Mouse (Mus musculus): Measurements from ENCODE around the gene Zfyve19. TPM values are rescaled to one million over a fixed set of nuclear protein-coding genes. Genes with fewer than 3 reads are reported as not detected.

Zfyve19 gene
- 51.6 and 55.2 TPM in 2 replicates for polyA plus RNA-seq (2015; fragmentation: Nextera tagmentation; extraction: Ambion mirVana)

DNA sequence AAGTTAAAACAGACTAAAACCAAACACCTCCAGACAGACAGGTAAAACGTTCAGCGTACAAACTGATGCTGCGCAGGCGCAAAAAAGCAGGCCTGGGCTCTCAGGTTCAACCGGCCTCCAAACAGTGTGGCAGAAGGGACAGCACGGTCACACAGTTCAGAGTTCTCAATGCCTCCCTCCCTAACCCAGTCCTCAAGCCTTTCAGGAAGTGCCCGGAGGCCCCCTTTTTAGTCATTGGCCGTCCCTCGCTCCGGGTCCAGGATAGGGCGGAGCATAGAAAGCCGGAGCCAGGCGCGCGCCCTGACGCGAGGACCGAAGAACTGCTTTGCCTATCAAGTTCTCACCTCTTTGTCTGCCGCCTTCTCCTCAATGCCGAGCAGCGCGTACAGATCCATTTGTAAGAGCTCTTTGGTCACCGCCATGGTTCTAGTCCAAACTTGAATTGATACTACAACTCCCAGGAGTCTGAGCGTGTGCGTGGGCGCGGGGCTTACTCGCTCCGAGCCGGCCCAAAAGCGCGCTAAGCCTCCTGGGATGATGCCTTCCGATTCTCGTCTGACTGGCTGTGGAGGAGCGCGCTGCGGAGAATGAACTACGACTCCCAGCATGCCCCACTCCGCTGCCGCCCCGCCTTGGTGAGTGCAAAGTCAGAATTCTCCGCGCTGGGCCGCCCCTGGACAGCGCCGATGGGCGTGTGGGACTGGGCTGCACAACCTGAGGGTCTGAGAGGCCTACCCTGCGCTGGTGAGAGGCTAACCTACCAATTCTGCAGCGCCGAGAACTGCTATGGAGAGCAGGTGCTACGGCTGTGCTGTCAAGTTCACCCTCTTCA lies at the start of gene Zfyve19, which contains the start of gene Dnajc17:
Zfyve19 (plus strand) TSS at position 274 of the 832 bp plus-strand sequence.
Dnajc17 (minus strand) TSS at position 452 of the 832 bp plus-strand sequence.
- Histone ChIP-seq H3K4me2 (ENCODE audit: low read depth, low read length) (peak within 1 kb of the TSS; percentile 78), H3K27ac (ENCODE audit: low read length) (peak within 1 kb of the TSS; percentile 95), H3K4me3 (replicated peaks; ENCODE audit: low read length) (peak within 1 kb of the TSS; percentile 89), H3K4me1 (ENCODE audit: control insufficient read depth, insufficient read depth, low read length) (peaks cover 7% of the 10 kb centered on the region; the same call in 1 of the 2 replicates), H3K9me3 (replicated peaks; ENCODE audit: control insufficient read depth, low read length) (no peaks in the 10 kb centered on the region), H3K27me3 (ENCODE audit: control insufficient read depth, insufficient read depth, low read length) (no peaks in the 10 kb centered on the region), H3K36me3 (ENCODE audit: control insufficient read depth, insufficient read depth, low read length) (peaks cover 8% of the 10 kb centered on the region), H3K9ac (ENCODE audit: low read length) (peak within 1 kb of the TSS; percentile 91)
- ATAC-seq (ENCODE audit: insufficient read depth, low FRiP score) = peak; percentile 97
- under 1% methylated on average over 51 of the region's 51 CpGs for WGBS

DNA sequence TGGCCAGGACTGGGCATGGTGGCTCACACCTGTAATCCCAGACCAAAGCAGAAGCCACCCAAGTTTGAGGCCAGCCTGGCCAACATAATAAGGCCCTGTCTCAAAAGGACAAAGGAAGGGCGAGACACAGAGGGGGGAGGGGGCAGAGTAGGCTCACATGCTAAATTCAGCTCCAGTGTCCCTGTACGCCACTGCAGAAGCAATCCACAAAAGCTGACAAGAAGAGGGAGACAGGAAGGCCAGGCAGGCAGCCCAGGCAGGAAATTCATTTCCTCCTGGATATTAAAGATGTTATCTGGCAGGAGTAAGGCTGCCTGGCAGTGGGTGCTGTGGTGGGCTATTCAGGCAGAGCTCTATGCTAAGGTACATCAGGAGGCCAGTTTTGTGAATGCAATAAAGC lies 47.2 kb upstream of the Zfyve19 start:
- Histone ChIP-seq H3K27ac (ENCODE audit: low read length) (no peak overlapping the region), H3K4me3 (replicated peaks; ENCODE audit: low read length) (no peak overlapping the region), H3K36me3 (ENCODE audit: control insufficient read depth, insufficient read depth, low read length) (no peaks in the 10 kb centered on the region), H3K27me3 (ENCODE audit: control insufficient read depth, insufficient read depth, low read length) (no peaks in the 10 kb centered on the region), H3K9ac (ENCODE audit: low read length) (no peak overlapping the region), H3K4me2 (ENCODE audit: low read depth, low read length) (no peak overlapping the region), H3K9me3 (replicated peaks; ENCODE audit: control insufficient read depth, low read length) (no peaks in the 10 kb centered on the region), H3K4me1 (ENCODE audit: control insufficient read depth, insufficient read depth, low read length) (no peaks in the 10 kb centered on the region; the same call in 1 of the 2 replicates)
- ATAC-seq (ENCODE audit: insufficient read depth, low FRiP score) = no peak
- WGBS = 51% methylated on average over 2 of the region's 2 CpGs

DNA sequence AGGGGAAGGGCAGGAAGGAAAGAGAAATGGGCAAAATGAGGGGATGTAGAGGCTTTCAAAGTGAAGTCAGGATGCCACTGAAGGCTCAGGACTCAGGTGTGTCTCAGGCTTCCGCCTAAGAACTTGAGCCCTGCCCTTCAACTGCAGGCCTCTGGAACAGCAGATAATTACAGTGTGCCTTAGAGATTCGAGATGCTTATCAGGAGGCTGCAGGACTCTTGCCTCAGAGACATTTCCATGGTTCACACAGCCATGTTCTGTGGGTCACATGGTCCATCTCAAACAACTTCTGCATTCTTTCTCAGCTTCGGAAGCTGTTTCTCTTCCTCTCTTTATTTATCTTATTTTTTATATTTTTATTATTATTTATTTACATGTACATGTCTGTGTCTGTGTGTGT lies 45.3 kb upstream of the Zfyve19 start:
- Histone ChIP-seq H3K27me3 (ENCODE audit: control insufficient read depth, insufficient read depth, low read length) (no peaks in the 10 kb centered on the region), H3K9me3 (replicated peaks; ENCODE audit: control insufficient read depth, low read length) (no peaks in the 10 kb centered on the region), H3K4me2 (ENCODE audit: low read depth, low read length) (no peak overlapping the region), H3K4me3 (replicated peaks; ENCODE audit: low read length) (no peak overlapping the region), H3K36me3 (ENCODE audit: control insufficient read depth, insufficient read depth, low read length) (no peaks in the 10 kb centered on the region), H3K9ac (ENCODE audit: low read length) (no peak overlapping the region), H3K27ac (ENCODE audit: low read length) (no peak overlapping the region), H3K4me1 (ENCODE audit: control insufficient read depth, insufficient read depth, low read length) (peaks cover 8% of the 10 kb centered on the region)
- ATAC-seq (ENCODE audit: insufficient read depth, low FRiP score) = no peak
- 46% methylated on average over 3 of the region's 3 CpGs for WGBS

DNA sequence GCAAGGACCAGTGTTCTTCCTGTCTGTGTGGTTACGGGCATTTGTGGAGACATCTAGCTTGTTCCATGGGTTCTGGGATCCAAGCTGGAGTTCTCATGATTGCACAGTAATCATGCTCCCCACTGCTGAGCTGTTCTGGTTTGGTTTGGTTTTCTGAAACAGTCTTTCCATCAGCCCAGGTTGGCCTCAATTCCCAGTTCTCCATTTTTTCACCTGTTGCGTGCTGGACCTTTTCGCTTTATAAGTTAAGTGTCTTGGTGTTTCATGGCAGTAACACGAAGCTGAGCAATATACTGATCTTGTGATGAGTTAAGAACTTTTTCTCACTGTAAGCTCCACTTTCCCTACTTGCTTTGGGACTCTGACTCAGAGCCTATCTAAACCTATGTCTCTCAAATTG lies 44.4 kb upstream of the Zfyve19 start:
- 88% methylated on average over 4 of the region's 4 CpGs for WGBS
- Histone ChIP-seq H3K27ac (ENCODE audit: low read length) (no peak overlapping the region), H3K4me3 (replicated peaks; ENCODE audit: low read length) (no peak overlapping the region), H3K4me1 (ENCODE audit: control insufficient read depth, insufficient read depth, low read length) (peaks cover 8% of the 10 kb centered on the region), H3K4me2 (ENCODE audit: low read depth, low read length) (no peak overlapping the region), H3K9me3 (replicated peaks; ENCODE audit: control insufficient read depth, low read length) (no peaks in the 10 kb centered on the region), H3K9ac (ENCODE audit: low read length) (no peak overlapping the region), H3K36me3 (ENCODE audit: control insufficient read depth, insufficient read depth, low read length) (no peaks in the 10 kb centered on the region), H3K27me3 (ENCODE audit: control insufficient read depth, insufficient read depth, low read length) (no peaks in the 10 kb centered on the region)
- ATAC-seq (ENCODE audit: insufficient read depth, low FRiP score) = no peak

DNA sequence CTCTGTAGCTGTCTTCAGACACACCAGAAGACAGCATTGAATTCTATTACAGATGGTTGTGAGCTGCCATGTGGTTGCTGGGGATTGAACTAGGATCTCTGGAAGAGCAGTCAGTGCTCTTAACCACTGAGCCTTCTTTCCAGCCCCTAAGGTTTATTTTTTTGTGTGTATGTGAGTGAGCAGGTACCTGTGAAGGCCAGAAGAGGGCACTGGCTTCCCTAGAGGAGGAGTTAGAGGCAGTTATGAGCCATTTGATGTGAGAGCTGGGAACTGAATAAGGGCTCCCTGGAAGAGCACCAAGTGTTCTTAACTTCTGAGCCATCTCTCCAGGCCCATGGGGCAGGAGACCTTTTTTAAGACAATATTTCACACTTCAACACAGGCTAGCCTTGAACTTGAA lies 43.0 kb upstream of the Zfyve19 start:
- ATAC-seq (ENCODE audit: insufficient read depth, low FRiP score) = no peak
- peaks cover 8% of the 10 kb centered on the region for H3K4me1 ChIP-seq (ENCODE audit: control insufficient read depth, insufficient read depth, low read length)
- H3K4me3 ChIP-seq (replicated peaks; ENCODE audit: low read length) = no peak overlapping the region
- no peaks in the 10 kb centered on the region for H3K27me3 ChIP-seq (ENCODE audit: control insufficient read depth, insufficient read depth, low read length)
- H3K4me2 ChIP-seq (ENCODE audit: low read depth, low read length) = no peak overlapping the region
- no peaks in the 10 kb centered on the region for H3K36me3 ChIP-seq (ENCODE audit: control insufficient read depth, insufficient read depth, low read length)
- no peak overlapping the region for H3K27ac ChIP-seq (ENCODE audit: low read length)
- H3K9ac ChIP-seq (ENCODE audit: low read length) = no peak overlapping the region
- H3K9me3 ChIP-seq (replicated peaks; ENCODE audit: control insufficient read depth, low read length) = no peaks in the 10 kb centered on the region

DNA sequence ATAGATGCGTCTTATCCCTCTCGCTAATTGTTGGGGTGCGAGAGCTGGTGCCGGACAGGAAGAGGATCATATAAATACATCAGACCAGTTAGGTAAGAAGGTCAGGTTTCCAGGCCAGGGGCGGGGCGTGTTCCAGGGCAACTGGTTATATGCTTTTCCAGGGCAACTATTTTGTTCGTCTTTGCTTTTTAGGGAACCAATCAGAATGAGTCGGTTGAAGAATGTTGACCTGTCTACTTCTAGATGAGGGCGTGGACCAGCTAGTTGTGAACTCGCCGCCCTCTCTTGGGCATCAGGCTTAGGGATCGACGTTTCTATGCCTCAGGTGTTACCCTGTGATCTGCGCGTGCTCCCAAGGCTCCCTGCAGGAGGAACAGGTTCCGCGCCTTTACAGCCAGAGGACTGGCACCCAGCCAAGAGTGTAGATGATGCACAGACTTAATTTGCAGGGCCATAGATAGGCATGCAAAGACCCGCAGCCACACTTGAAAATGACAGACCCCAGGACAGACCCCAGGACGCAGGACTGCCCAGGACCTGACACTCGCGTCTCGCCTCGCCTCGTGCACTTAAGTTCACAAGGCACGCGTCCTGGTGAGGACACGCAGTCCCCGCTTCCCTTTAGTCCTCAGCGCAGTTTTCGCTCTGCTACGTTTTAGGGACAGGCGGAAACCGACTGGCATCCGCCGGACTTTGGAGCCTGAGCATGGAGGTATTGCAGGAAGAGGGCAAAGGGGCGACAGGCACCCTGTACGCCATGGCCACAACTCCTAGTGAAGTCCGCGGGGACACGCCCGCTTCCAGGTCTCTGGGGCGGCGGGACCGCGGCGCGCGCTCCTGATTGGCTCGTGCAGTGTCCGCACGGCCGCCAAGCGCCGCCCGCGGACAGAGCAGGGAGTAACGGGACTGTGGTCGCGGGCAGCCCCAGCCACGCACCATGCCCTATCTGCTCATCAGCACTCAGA lies 41.2 kb upstream of the Zfyve19 start, which contains the start of gene Gchfr:
Gchfr (plus strand) TSS at position 873 of the 965 bp plus-strand sequence.
- under 1% methylated on average over 60 of the region's 60 CpGs for WGBS
- peak; percentile 81 for ATAC-seq (ENCODE audit: insufficient read depth, low FRiP score)
- peak within 1 kb of the TSS; percentile 100 for H3K4me2 ChIP-seq (ENCODE audit: low read depth, low read length)
- no peaks in the 10 kb centered on the region; the same call in 1 of the 2 replicates for H3K36me3 ChIP-seq (ENCODE audit: control insufficient read depth, insufficient read depth, low read length)
- H3K4me3 ChIP-seq (replicated peaks; ENCODE audit: low read length) = peak within 1 kb of the TSS; percentile 63
- H3K27ac ChIP-seq (ENCODE audit: low read length) = peak within 1 kb of the TSS; percentile 16; the same call in 1 of the 2 replicates
- H3K9me3 ChIP-seq (replicated peaks; ENCODE audit: control insufficient read depth, low read length) = no peaks in the 10 kb centered on the region
- H3K9ac ChIP-seq (ENCODE audit: low read length) = peak within 1 kb of the TSS; percentile 67
- no peaks in the 10 kb centered on the region for H3K27me3 ChIP-seq (ENCODE audit: control insufficient read depth, insufficient read depth, low read length)
- peaks cover 8% of the 10 kb centered on the region for H3K4me1 ChIP-seq (ENCODE audit: control insufficient read depth, insufficient read depth, low read length)

DNA sequence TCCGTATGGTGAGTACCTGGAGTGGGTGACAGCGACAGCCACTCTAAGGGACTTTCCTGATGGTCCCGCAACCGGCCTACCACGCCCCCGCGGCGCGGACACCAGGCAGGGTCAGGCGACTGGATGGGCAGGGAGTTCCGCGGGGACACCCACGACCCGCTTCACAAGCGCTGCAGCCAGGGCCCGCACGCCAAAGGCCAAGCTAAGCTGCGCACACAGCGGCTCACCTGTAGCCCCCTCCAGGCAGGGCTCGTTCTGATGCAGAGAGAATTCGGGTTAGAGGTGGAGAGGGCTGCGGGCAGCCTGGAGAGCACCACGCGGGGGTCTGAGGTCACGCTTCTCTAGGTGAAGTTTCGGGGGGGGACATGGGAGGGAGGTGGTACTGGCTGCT lies 40.6 kb upstream of the Zfyve19 start:
- no peak; the same call in 1 of the 2 replicates for ATAC-seq (ENCODE audit: insufficient read depth, low FRiP score)
- 4% methylated on average over 26 of the region's 26 CpGs for WGBS

DNA sequence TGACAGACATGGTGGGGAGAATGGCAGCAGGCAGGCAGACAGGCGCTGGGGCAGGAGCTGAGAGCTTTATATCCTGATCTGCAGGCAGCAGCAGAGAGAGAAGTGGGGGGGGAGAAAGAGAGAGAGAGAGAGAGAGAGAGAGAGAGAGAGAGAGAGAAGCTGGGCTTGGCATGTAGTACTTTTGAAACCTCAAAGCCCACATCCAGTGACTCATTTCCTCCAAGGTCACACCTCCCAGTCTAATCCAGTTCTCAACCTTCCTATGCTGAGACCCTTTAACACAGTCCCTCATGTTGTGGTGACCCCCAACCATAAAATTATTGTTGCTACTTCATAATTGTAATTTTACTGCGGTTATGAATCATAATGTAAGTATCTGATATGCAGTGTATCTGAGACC lies 38.1 kb upstream of the Zfyve19 start:
- H3K4me2 ChIP-seq (ENCODE audit: low read depth, low read length) = no peak overlapping the region
- no peak overlapping the region for H3K27ac ChIP-seq (ENCODE audit: low read length)
- 84% methylated on average over 2 of the region's 2 CpGs for WGBS
- no peak overlapping the region for H3K4me3 ChIP-seq (replicated peaks; ENCODE audit: low read length)
- no peak for ATAC-seq (ENCODE audit: insufficient read depth, low FRiP score)
- no peaks in the 10 kb centered on the region; the same call in 1 of the 2 replicates for H3K36me3 ChIP-seq (ENCODE audit: control insufficient read depth, insufficient read depth, low read length)
- peaks cover 23% of the 10 kb centered on the region for H3K4me1 ChIP-seq (ENCODE audit: control insufficient read depth, insufficient read depth, low read length)
- no peak overlapping the region for H3K9ac ChIP-seq (ENCODE audit: low read length)
- no peaks in the 10 kb centered on the region for H3K9me3 ChIP-seq (replicated peaks; ENCODE audit: control insufficient read depth, low read length)
- no peaks in the 10 kb centered on the region for H3K27me3 ChIP-seq (ENCODE audit: control insufficient read depth, insufficient read depth, low read length)

More for the DNA sequence above, 40.6 kb upstream of the Zfyve19 start:
- H3K4me1 ChIP-seq (ENCODE audit: control insufficient read depth, insufficient read depth, low read length) = peaks cover 14% of the 10 kb centered on the region
- no peaks in the 10 kb centered on the region for H3K27me3 ChIP-seq (ENCODE audit: control insufficient read depth, insufficient read depth, low read length)
- H3K9ac ChIP-seq (ENCODE audit: low read length) = peak overlapping the region; percentile 67
- peak overlapping the region; percentile 100 for H3K4me2 ChIP-seq (ENCODE audit: low read depth, low read length)
- no peaks in the 10 kb centered on the region for H3K9me3 ChIP-seq (replicated peaks; ENCODE audit: control insufficient read depth, low read length)
- H3K4me3 ChIP-seq (replicated peaks; ENCODE audit: low read length) = peak overlapping the region; percentile 63
- no peak overlapping the region for H3K27ac ChIP-seq (ENCODE audit: low read length)
- no peaks in the 10 kb centered on the region; the same call in 1 of the 2 replicates for H3K36me3 ChIP-seq (ENCODE audit: control insufficient read depth, insufficient read depth, low read length)

Data from stomach, embryonic 16.5 days (tissue).